Mouse (Mus musculus) embryonic facial prominence, embryonic 11.5 days (tissue): Measurements from ENCODE around the gene Chst8. TPM values are rescaled to one million over a fixed set of nuclear protein-coding genes. Genes with fewer than 3 reads are reported as not detected.

Experiments used
- ATAC-seq: fragments of 200-750 bp; cut with Nextera tagmentation; replicated peaks from 2 replicates; pipeline ENCODE4 v1.8.0; 2017; ENCODE audit warnings: low read depth; ENCODE audit not compliant: insufficient number of reproducible peaks, low FRiP score, low TSS enrichment
- DNase-seq: peaks from one replicate; pipeline ENCODE4 v3.0.0-alpha.2; 2015; ENCODE audit warnings: low spot score
- H3K27ac ChIP-seq: fragments of 300-500 bp; sonication (generic); replicated peaks from 2 replicates; pipeline ENCODE4 v1.5.1; 2014; ENCODE audit warnings: mild to moderate bottlenecking, low read depth, low read length, control low read depth
- H3K27me3 ChIP-seq: fragments of 300-500 bp; sonication (generic); 2 replicates; pipeline ENCODE4 v1.6.1; 2014; ENCODE audit warnings: mild to moderate bottlenecking, low read length, moderate library complexity, mixed read lengths; ENCODE audit not compliant: control insufficient read depth, insufficient read depth
- H3K36me3 ChIP-seq: fragments of 300-500 bp; sonication (generic); replicated peaks from 2 replicates; pipeline ENCODE4 v1.6.1; 2014; ENCODE audit warnings: low read depth, mild to moderate bottlenecking, low read length, moderate library complexity, mixed read lengths; ENCODE audit not compliant: control insufficient read depth, insufficient read depth
- H3K4me1 ChIP-seq: fragments of 300-500 bp; sonication (generic); 2 replicates; pipeline ENCODE4 v1.6.1; 2014; ENCODE audit warnings: low read length, mixed read lengths; ENCODE audit not compliant: control insufficient read depth, insufficient read depth
- H3K4me2 ChIP-seq: fragments of 300-500 bp; sonication (generic); 2 replicates; pipeline ENCODE4 v1.6.1; 2014; ENCODE audit warnings: low read depth, mild to moderate bottlenecking, control low read depth, low read length, moderate library complexity
- H3K4me3 ChIP-seq: fragments of 300-500 bp; sonication (generic); 2 replicates; pipeline ENCODE4 v1.5.1; 2014; ENCODE audit warnings: low read depth, low read length, control low read depth
- H3K9ac ChIP-seq: fragments of 300-500 bp; sonication (generic); replicated peaks from 2 replicates; pipeline ENCODE4 v1.6.1; 2014; ENCODE audit warnings: mild to moderate bottlenecking, control low read depth, low read length
- H3K9me3 ChIP-seq: fragments of 300-500 bp; sonication (generic); replicated peaks from 2 replicates; pipeline ENCODE4 v1.6.1; 2016; ENCODE audit warnings: mild to moderate bottlenecking, low read length, inconsistent platforms, mixed read lengths; ENCODE audit not compliant: control insufficient read depth
- WGBS: fragments of 180-500 bp; shearing (Covaris S2); extraction: QIAGEN DNeasy Blood & Tissue Kit; methylation state at CpG from one replicate; pipeline ENCODE4 v1.1.7; 2014; 5-methylcytosine and 5-hydroxymethylcytosine counted together
- polyA plus RNA-seq: library from polyadenylated mRNA; unstranded; fragments of >200 nt; fragmentation: Nextera tagmentation; extraction: Ambion mirVana; gene quantifications from 2 replicates; pipeline ENCODE4 v1.2.1, GENCODE M21; 2014

The Chst8 gene
- polyA plus RNA-seq, 1 experiment from 2014 or later = 7.6 TPM

- no peak overlapping the region for H3K27ac ChIP-seq
- 44% methylated on average over 6 of the region's 6 CpGs for WGBS
Measured at GRCm38 (mm10) chr7:34728931-34729330, 83.6 kb downstream of the Chst8 start.

DNA sequence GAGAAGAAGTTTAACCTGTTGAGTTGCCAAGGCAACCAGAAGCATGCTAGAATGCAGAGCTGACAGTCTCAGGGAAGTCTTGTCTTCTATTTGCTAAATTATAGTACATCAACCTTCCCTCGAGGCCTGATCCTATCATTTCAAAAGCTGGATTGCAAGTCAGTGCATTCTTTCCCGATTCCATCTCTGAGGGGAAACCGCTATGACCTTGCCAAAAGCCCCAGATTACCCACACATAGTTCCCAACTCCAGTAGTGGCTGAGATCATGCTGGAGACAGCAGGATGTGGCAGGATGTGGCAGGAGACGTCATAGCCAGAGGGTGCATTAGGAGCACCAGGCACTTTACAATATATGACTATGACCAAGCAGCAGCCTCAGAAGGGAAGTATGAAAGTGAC lies 87.3 kb downstream of the Chst8 start:
- Histone ChIP-seq H3K4me3 (no peak overlapping the region), H3K27ac (no peak overlapping the region), H3K4me1 (peaks cover 3% of the 10 kb centered on the region; the same call in 1 of the 2 replicates), H3K27me3 (no peaks in the 10 kb centered on the region), H3K9ac (no peak overlapping the region), H3K4me2 (no peak overlapping the region), H3K9me3 (no peaks in the 10 kb centered on the region), H3K36me3 (no peaks in the 10 kb centered on the region)
- WGBS = 79% methylated on average over 4 of the region's 4 CpGs
- ATAC-seq (no peak), DNase-seq (no peak)

More at GRCm38 (mm10) chr7:34728931-34729330, 83.6 kb downstream of the Chst8 start:
- no peak for ATAC-seq
- Histone ChIP-seq H3K4me1 (no peaks in the 10 kb centered on the region), H3K4me2 (no peak overlapping the region), H3K27me3 (no peaks in the 10 kb centered on the region), H3K9me3 (no peaks in the 10 kb centered on the region), H3K9ac (no peak overlapping the region), H3K36me3 (no peaks in the 10 kb centered on the region), H3K4me3 (no peak overlapping the region)
- DNase-seq = no peak

DNA sequence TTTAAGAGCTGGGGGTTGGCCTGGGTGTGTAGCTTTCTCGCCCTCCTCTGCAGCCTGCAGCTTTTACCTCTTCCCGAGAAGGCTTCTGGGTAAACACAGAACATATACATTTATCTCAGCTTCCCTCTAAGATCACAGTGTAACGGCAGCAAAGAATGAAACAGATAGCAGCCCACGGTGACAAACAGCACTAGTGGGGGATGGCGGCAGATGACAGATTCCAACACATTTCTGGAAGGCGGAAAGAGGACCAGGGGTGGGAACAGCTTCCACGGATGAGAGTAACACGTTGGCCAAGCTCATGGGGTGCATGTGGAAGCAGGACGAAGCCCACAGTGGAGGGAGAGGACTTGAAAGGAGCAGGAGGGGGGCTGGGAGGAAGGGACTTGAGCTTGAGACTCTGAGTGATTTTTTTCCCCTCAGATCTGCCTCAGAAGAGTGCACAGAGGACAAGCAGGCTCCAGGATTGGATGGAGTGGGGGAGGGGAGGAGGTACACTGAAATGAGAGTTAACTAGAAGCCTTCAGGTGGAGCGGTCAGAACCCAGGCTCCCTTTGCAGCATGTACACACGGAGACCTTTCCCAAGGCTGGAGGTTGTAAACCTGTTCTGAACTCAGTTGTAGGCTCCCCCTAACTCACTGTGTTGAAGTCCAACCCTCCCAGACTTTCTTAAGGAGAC lies 89.8 kb downstream of the Chst8 start:
- WGBS = 54% methylated on average over 11 of the region's 11 CpGs
- Histone ChIP-seq H3K4me3 (no peak overlapping the region), H3K4me1 (peaks cover 3% of the 10 kb centered on the region; the same call in 1 of the 2 replicates), H3K9ac (no peak overlapping the region), H3K9me3 (no peaks in the 10 kb centered on the region), H3K27ac (no peak overlapping the region), H3K36me3 (no peaks in the 10 kb centered on the region), H3K27me3 (no peaks in the 10 kb centered on the region), H3K4me2 (no peak overlapping the region)
- DNase-seq (no peak), ATAC-seq (no peak)

DNA sequence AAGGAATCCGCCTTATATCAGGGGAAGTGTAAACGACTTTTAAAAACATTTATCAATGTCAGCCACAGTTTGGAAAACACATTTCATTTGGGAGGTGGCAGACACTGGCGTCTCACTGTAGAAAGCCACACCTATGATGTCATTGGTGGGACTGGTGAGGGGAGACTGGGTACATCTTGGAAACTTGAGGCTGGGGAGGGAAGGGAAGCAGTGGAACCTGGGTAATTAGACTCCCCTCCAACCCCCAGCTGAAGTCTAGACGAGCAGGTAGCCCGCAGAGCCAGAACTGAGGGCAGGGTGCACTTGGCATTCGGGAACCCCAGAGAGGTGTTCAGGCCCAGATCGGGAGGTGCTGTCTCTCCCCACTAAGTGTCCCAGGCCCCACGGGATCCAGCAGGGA lies 90.4 kb downstream of the Chst8 start:
- Histone ChIP-seq H3K9ac (no peak overlapping the region), H3K27ac (no peak overlapping the region)
- WGBS = 50% methylated on average over 8 of the region's 8 CpGs

GRCm38 (mm10) chr7:34721650-34722048 lies 90.9 kb downstream of the Chst8 start:
- peaks cover 11% of the 10 kb centered on the region for H3K4me1 ChIP-seq
- H3K9ac ChIP-seq = no peak overlapping the region
- WGBS = 11% methylated on average over 5 of the region's 5 CpGs
- no peaks in the 10 kb centered on the region for H3K9me3 ChIP-seq
- no peak overlapping the region; the same call in 1 of the 2 replicates for H3K27ac ChIP-seq
- ATAC-seq (peak; percentile 53; the same call in 1 of the 2 replicates), DNase-seq (peak; percentile 70)
- no peak overlapping the region for H3K4me2 ChIP-seq
- no peak overlapping the region for H3K4me3 ChIP-seq
- H3K27me3 ChIP-seq = 0 out of 2 replicates have a peak, but pooled peaks cover 2% of the 10 kb centered on the region
- no peaks in the 10 kb centered on the region for H3K36me3 ChIP-seq

More for the DNA sequence above, 90.4 kb downstream of the Chst8 start:
- no peak for DNase-seq
- no peaks in the 10 kb centered on the region for H3K36me3 ChIP-seq
- H3K9me3 ChIP-seq = no peaks in the 10 kb centered on the region
- no peak for ATAC-seq
- no peak overlapping the region for H3K4me2 ChIP-seq
- H3K27me3 ChIP-seq = no peaks in the 10 kb centered on the region
- H3K4me3 ChIP-seq = no peak overlapping the region
- peaks cover 8% of the 10 kb centered on the region for H3K4me1 ChIP-seq

- no peak for ATAC-seq
- Histone ChIP-seq H3K4me1 (peaks cover 11% of the 10 kb centered on the region), H3K9ac (no peak overlapping the region), H3K36me3 (no peaks in the 10 kb centered on the region), H3K9me3 (no peaks in the 10 kb centered on the region), H3K4me2 (no peak overlapping the region), H3K27me3 (0 out of 2 replicates have a peak, but pooled peaks cover 2% of the 10 kb centered on the region), H3K27ac (no peak overlapping the region; the same call in 1 of the 2 replicates), H3K4me3 (no peak overlapping the region)
- WGBS = 37% methylated on average over 5 of the region's 5 CpGs
- DNase-seq = no peak
Measured at GRCm38 (mm10) chr7:34720882-34721649, 91.4 kb downstream of the Chst8 start.

GRCm38 (mm10) chr7:34719599-34719998 lies 92.9 kb downstream of the Chst8 start:
- H3K4me3 ChIP-seq = no peak overlapping the region
- H3K4me1 ChIP-seq = peaks cover 13% of the 10 kb centered on the region
- H3K9ac ChIP-seq = no peak overlapping the region
- no peaks in the 10 kb centered on the region for H3K9me3 ChIP-seq
- 44% methylated on average over 5 of the region's 5 CpGs for WGBS
- H3K27ac ChIP-seq = no peak overlapping the region
- ATAC-seq (no peak), DNase-seq (peak; percentile 78)
- no peaks in the 10 kb centered on the region for H3K36me3 ChIP-seq
- no peak overlapping the region for H3K4me2 ChIP-seq
- 0 out of 2 replicates have a peak, but pooled peaks cover 2% of the 10 kb centered on the region for H3K27me3 ChIP-seq

GRCm38 (mm10) chr7:34718651-34719050 lies 93.9 kb downstream of the Chst8 start:
- no peak overlapping the region for H3K9ac ChIP-seq
- no peak overlapping the region for H3K27ac ChIP-seq
- H3K4me3 ChIP-seq = no peak overlapping the region
- H3K4me1 ChIP-seq = peaks cover 13% of the 10 kb centered on the region
- H3K36me3 ChIP-seq = no peaks in the 10 kb centered on the region
- 68% methylated on average over 9 of the region's 9 CpGs for WGBS
- H3K27me3 ChIP-seq = 0 out of 2 replicates have a peak, but pooled peaks cover 2% of the 10 kb centered on the region
- H3K4me2 ChIP-seq = no peak overlapping the region
- ATAC-seq (no peak), DNase-seq (no peak)
- H3K9me3 ChIP-seq = no peaks in the 10 kb centered on the region
